Mouse (Mus musculus) kidney, adult 18-20 months (tissue): ENCODE measurements around the gene Tatdn3.

Experiments used
- DNase-seq: peaks from one replicate; pipeline ENCODE4 v3.0.0; 2021

The Tatdn3 gene

DNA sequence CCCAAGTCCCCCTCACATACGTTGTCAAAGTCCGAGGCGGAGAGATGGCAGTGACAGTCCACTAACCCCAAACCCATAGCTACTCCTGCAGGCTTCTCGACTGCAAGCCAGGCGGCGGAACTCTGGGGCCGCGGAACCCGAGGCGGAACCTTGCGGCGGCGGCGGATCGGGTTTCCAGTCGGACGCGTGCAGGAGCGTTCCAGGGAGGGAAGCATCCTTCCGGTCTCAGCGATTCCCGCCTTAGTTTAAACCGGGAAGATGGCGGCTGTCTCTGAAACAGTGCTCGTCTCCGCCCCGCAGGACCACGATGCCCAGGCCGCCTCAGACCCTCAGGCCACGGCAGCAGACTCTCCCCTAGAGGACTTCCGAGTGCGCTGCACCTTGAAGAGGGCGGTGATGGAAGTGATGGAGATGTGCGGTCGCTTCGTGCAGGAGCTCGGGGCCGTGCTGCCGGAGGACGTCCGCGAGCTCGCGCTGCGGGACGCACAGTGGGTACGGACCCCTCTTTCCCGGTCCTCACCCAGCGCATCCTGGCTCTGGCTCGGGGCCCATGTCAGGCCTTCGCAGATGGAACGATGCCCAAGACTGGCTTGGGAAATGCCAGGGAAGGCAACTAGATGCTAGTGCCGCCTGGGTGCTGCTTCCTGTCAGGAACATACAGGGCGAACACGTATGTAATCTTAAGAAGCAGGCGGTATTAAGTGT, at the start of gene Tatdn3, which contains the start of gene Nsl1:
Tatdn3 (minus strand) TSS at position 152 of the 705 bp plus-strand sequence.
Nsl1 (plus strand) TSS at position 232 of the 705 bp plus-strand sequence.
- DNase-seq: peak; percentile 93

DNA sequence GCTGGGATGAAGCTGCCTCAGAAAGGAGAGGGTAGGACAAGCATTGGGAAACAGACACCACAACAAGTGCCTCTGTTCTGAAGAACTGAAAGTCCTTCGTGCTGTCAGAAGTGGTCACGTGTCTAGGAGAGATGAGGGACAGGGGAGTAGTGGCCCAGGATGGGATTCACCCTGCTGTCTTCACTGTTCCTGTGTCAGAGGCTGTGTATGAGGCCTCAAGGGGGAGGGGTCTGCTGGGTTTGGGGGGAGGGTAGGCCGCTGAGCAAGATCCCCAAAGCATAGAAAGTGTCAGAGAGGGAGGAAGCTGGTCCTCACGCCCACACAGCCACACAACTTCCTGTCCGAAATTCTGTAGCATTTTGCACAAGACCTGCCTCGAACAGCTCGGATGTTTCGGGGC, 48.4 kb upstream of the Tatdn3 start:
- DNase-seq: no peak

GRCm38 (mm10) chr1:191109907-191110306, 47.2 kb upstream of the Tatdn3 start:
- DNase-seq: no peak

DNA sequence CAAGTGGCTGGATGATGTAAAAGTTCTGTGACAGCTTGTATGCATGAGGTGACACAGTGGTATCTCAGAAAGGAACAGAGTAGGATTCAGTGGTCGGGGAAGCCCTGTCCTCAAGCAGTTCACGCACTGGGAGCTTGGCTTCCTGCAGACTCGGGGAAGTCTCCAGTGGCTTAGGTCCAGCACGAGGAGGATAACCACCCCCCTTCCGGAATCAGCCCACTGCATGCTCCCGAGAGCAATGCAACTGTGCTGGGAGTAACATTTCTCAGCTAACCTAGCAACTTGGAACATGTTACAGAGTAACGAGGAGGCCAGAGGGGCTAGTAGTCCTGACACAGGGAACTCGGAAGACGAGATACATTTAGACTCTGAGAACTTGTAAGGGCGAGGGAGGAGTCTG, 44.6 kb upstream of the Tatdn3 start:
- DNase-seq: no peak

- DNase-seq: no peak
Observed at GRCm38 (mm10) chr1:191105246-191105645, 42.5 kb upstream of the Tatdn3 start.

DNA sequence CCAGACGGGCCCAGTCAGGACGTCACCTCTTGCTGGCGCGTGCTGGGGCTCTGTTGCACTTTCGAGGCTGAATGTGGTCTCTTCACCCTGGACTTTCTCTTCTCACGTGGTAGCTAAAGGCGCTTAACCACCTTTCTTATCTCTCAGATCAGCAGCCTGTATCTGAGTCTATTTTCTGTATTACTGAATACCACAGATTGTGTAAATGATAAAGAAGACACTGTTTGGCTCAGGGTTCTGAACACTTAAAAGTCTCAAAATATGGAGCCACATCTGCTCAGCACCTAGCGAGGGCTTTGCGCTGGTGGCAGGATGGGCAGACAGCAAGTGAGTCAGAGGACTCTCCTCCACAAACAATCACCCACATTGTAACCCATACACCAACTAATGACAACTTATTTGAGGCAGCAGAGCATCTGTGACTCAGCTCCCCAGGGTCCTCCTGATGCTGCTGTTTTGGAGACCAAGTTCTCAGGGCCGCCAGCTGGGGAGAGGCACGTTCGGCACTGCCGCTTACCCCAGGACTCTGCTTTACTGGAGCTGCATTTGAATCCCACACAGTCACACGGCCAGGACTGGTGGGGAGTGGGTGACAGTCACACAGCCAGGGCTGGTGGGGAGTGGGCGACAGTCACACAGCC, 40.1 kb upstream of the Tatdn3 start:
- DNase-seq: no peak

- DNase-seq: no peak
Observed at GRCm38 (mm10) chr1:191099772-191100291, 37.1 kb upstream of the Tatdn3 start.

GRCm38 (mm10) chr1:191099114-191099513, 36.4 kb upstream of the Tatdn3 start:
- no peak for DNase-seq

- peak; percentile 42 for DNase-seq
Observed at GRCm38 (mm10) chr1:191097802-191098747, 35.3 kb upstream of the Tatdn3 start, which contains the start of gene Batf3. TSS of gene Batf3 (plus strand) at chr1:191097847.

DNA sequence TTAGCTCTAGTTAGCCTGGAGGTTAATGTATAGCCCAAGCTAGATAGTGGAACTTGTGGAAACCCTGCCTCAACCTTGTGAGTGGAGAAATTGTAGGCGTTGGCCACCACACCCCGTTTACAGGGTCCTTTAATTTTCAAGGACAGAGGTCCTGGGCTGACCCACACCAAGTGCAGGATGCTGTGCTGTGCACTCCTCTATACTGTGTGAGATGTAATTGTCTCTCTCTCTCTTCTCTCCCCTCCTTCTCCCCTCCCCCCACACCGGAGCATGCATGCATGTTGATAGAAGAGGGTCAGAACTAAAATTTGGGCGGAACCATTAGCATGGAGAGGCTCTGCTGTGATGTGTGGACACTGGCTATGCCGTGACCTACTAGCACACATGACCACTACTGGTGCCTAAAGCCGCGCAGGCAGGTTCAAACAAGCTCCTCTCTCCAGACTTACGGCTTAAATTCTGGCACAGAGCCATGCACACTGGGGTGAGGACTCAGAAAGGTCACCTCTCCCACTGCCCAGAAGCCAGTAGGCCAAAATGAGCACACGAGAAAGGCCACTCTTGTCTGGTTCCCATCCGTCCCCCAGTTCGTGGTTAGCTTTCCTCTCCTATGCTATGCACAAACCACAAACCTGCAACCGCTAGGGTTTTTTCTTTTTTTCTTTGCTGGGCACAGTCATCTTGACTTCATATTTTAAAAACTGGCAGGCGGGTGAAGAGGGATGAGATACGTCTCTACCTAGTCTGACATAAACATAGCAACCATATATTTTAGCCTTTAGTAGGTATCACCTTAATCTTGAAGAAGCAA, 34.3 kb upstream of the Tatdn3 start:
- peak; percentile 17 for DNase-seq

DNA sequence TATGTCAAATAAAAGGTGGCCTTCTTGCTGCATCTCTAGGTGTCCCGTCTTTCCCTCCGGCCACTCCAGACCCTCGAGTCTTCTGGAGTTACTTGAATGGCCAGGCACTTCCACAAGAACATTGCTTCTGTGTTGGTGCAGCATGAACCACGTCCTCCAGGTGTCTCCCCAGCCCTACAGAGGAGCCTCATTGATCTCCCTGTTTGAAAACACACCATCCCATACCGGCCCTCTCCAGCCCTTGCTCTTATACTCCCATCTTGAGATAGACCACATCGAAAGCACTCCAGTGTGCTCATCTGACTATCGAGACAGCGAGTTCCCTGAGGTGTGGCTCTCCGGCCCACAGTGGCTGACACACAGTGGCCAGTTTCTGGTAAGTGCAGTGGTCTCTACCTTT, 32.3 kb upstream of the Tatdn3 start:
- no peak for DNase-seq

- no peak for DNase-seq
Observed at GRCm38 (mm10) chr1:191093578-191093977, 30.8 kb upstream of the Tatdn3 start.

- DNase-seq: no peak
Observed at GRCm38 (mm10) chr1:191092050-191092449, 29.3 kb upstream of the Tatdn3 start.

DNA sequence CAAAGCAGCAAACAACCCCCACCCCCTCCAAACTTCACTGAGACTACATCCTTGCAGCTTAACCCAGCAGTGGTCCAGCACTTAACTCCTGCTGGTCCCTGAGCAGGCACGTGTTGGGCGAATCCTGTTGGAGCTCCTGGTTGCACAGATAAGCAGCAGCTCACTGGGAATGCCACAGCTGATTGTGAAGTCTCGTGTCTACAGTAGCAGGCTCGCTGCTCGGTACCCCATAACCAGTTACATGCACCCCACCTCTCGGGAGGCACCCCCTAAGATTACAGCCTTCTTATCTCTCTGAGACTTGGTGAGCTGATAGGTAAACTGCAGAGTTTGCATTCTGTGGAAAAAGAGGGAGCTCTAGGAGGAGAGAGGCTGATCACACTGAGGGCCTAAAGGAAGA, 26.6 kb upstream of the Tatdn3 start:
- DNase-seq: no peak

GRCm38 (mm10) chr1:191087955-191088354, 25.2 kb upstream of the Tatdn3 start:
- DNase-seq: no peak

GRCm38 (mm10) chr1:191086960-191087359, 24.2 kb upstream of the Tatdn3 start:
- DNase-seq: no peak

DNA sequence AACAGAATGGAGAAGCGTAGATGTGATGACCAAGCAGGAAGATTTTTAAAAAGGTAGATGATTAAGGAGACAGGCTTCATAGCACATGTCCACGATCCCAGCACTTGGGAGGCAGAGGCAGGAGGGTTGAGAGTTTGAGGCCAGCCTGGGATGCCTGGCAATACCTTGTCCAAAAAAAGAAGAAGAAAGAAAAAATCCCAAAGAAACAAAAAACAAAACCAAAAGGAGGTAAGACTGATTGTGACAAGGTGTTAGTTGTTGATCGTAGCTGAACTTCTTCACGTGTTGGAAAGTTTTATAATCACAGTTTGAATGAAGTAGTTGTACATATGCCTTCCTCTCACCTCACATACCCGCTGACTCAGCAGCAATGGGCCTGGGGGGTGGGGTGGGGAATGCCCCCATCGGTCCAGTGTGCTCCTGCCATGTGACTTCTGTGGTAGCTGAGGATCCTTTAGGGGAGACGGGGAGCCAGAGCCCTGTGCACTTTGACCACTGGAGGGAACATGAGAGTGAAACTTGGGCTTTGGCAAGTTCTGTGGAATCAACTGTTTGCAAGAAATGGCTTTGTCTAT, 23.7 kb upstream of the Tatdn3 start:
- DNase-seq: no peak

DNA sequence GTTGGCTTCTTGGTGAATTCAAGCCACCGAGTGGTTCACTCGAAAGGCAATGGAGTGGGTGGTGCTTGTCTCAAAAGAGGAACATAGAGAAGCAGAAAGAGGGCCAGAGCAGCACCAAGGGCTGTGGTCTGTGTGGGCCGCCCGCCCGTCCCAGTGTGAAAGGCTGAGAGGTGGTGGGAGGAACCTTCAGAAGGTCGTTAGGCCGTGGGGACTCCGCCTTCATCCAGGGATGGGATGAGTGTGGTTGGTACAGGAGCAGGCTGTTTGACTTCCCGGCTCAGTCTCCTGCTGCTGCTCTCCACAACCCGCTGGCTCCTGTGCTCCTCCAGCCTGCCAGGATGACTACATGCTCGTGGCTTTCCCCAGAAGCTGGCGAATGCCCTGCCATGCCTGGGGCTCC, 22.9 kb upstream of the Tatdn3 start:
- DNase-seq: no peak

- DNase-seq: peak; percentile 75
Observed at GRCm38 (mm10) chr1:191084951-191085559, 22.3 kb upstream of the Tatdn3 start.

DNA sequence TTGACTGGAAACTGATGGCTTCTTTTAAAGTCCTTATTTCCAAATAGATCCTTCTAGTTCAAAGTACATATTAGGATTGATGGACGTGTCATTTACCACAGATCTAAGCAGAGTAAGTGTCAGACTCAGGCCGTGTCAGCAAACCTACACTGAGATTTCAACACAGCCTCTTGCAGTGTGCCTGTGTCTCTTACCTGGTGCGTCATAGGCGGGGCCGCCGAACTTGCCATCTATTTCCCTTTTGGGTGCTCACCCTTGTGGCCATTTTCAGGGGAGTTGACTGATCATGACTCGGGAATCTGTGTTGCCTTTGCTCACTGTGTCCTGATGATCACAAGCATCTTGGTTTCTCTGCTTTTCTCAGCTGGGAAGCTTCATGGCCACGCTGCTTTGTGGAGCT, 20.5 kb upstream of the Tatdn3 start:
- DNase-seq: no peak

DNA sequence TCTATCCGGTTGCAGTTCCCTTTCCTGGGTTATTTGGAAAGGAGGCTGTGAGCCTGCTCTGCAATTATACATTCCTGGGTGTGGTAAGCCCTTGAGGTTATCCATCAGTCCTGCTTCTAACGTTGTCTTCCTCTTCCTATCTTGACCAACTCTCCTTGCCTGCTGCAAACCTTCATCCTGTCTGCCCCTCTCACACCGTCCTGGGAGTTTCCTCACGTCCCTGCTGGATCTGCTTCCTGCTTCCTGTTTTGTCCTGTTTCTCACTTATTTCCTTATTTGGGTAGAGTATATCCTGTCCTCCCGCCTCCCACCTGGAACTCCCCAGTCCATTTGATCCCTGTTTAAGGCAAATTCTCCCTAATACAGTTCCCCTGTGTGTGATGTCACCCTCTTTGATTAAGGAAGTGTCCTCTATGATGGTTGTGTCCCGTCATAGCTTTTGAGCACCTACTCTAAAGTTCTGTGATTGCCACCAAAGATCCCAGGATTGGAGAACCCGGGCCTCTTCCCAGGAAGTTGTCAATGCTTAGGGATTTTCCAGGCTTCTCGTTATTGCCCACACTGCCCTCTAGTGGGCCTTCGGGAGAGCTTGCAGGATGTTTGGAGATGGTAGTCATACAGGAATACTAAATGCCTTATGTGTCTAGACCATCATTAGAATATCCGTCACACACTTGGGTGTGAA, 12.6 kb upstream of the Tatdn3 start:
- peak; percentile 74 for DNase-seq
